Mouse (Mus musculus): ENCODE results near the gene Cdkn2aip.

DNA sequence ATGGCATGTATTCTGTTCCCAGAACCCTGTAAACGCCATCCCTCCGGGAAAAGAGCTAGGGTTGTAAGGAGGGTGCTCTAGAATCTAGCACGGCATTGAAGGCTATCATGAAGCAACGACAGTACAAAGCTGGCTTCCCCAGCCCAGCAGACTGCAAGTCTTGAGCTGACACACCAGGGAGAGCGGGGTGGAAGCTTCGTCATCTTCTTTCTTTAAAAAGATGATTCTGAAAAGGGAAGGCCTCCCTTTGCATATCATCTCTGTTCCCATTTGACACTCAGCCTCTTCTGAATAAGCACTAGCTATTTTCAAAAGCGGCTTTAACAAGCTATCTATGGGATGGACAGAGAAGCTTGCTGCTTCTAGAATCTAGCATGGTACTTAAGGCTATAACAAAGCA lies 53.3 kb downstream of the Cdkn2aip start:
- no peak for TF ChIP-seq POLR2A (IDR thresholded peaks at IDR 0.05; ENCODE audit: control insufficient read depth, low read depth, low read length)
- no peak for TF ChIP-seq CTCF (IDR thresholded peaks at IDR 0.05; ENCODE audit: control insufficient read depth, insufficient read depth, insufficient replicate concordance, low read depth, low read length)
